Mouse (Mus musculus): ENCODE measurements around the gene Vwa2. TPM values are rescaled to one million over a fixed set of nuclear protein-coding genes. Genes with fewer than 3 reads are reported as not detected.

The Vwa2 gene
- polyA plus RNA-seq, 1 experiment, result 0.42 TPM

DNA sequence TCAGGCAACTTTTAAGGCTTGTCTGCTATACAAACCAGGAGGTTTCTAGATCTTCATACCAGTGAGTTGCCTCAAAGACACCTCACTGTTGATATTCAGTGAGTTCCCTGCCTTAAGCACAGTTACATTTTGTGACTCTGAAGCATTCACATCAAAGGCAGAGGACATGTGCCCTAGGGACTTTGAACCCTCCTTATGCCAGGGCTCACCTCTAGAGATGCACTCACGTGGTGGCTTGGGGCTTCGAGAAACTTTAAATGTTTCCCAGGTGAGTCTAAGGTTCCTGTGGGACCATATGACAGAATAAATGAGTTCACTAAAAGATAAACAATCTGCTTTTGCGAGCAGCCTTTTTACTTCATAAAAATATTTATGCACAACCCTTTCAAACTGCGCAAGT lies 84.0 kb downstream of the Vwa2 start:
- Histone ChIP-seq H3K36me3 (ENCODE audit: control insufficient read depth, insufficient read depth, low read length) (no peaks in the 10 kb centered on the region), H3K4me3 (ENCODE audit: control insufficient read depth, low read depth, low read length) (no peak overlapping the region), H3K4me1 (ENCODE audit: control insufficient read depth, insufficient read depth, low read length) (no peaks in the 10 kb centered on the region), H3K27ac (ENCODE audit: control insufficient read depth, insufficient read depth, low read depth, low read length) (no peak overlapping the region), H3K27me3 (ENCODE audit: control insufficient read depth, insufficient read depth, low read length) (no peaks in the 10 kb centered on the region)
- TF ChIP-seq POLR2A (IDR thresholded peaks at IDR 0.05; ENCODE audit: control insufficient read depth, low read depth, low read length) (no peak), CTCF (IDR thresholded peaks at IDR 0.05; ENCODE audit: control insufficient read depth, insufficient read depth, insufficient replicate concordance, low read depth, low read length) (no peak)

DNA sequence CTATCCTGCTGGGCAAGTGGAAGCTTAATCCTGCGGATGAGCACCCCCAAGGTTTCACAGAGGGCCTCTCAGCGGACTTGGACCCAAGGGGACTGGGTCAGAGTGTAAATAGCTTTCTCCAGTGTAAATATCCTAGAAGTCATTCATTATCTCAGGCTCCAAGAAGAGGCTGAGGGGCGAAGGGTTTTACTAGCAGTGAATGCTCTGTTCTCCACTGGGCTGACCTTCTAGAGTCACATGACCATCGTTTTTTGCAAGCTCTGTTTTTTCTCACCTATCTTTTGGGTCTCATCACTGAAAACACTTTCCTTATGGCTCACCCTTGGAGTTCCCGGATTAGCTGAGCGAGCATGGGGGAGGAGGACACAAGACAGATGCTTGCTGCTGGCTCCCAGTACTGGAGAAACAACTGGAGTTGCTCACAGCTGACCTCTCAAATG lies 84.6 kb downstream of the Vwa2 start:
- Histone ChIP-seq H3K4me3 (ENCODE audit: control insufficient read depth, low read depth, low read length) (no peak overlapping the region), H3K4me1 (ENCODE audit: control insufficient read depth, insufficient read depth, low read length) (no peaks in the 10 kb centered on the region), H3K27me3 (ENCODE audit: control insufficient read depth, insufficient read depth, low read length) (no peaks in the 10 kb centered on the region), H3K27ac (ENCODE audit: control insufficient read depth, insufficient read depth, low read depth, low read length) (no peak overlapping the region), H3K36me3 (ENCODE audit: control insufficient read depth, insufficient read depth, low read length) (no peaks in the 10 kb centered on the region)
- no peak for TF ChIP-seq POLR2A (IDR thresholded peaks at IDR 0.05; ENCODE audit: control insufficient read depth, low read depth, low read length)
- no peak for TF ChIP-seq CTCF (IDR thresholded peaks at IDR 0.05; ENCODE audit: control insufficient read depth, insufficient read depth, insufficient replicate concordance, low read depth, low read length)

DNA sequence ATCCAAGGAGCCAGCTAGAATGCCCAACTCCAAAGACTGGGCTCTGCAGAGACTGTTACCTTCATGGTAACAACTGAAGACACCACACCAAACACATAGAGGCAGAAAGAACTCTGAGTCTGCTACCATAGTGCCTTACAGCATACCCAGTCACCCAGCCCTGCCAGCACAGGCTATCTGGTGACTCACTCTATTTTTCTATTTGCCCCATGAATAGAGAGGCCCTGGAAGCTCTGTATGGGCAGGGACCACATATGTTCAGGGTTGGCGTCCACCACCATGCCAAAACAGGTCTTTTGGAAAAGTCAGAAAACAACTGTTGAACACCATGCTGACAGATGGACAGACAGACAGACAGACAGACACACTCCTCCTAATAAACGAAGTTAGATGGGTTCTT lies 85.0 kb downstream of the Vwa2 start:
- H3K4me1 ChIP-seq (ENCODE audit: control insufficient read depth, insufficient read depth, low read length), result no peaks in the 10 kb centered on the region
- no peak overlapping the region for H3K27ac ChIP-seq (ENCODE audit: control insufficient read depth, insufficient read depth, low read depth, low read length)
- TF ChIP-seq CTCF (IDR thresholded peaks at IDR 0.05; ENCODE audit: control insufficient read depth, insufficient read depth, insufficient replicate concordance, low read depth, low read length) (no peak), POLR2A (IDR thresholded peaks at IDR 0.05; ENCODE audit: control insufficient read depth, low read depth, low read length) (no peak)
- H3K27me3 ChIP-seq (ENCODE audit: control insufficient read depth, insufficient read depth, low read length), result no peaks in the 10 kb centered on the region
- no peak overlapping the region for H3K4me3 ChIP-seq (ENCODE audit: control insufficient read depth, low read depth, low read length)
- H3K36me3 ChIP-seq (ENCODE audit: control insufficient read depth, insufficient read depth, low read length), result no peaks in the 10 kb centered on the region

DNA sequence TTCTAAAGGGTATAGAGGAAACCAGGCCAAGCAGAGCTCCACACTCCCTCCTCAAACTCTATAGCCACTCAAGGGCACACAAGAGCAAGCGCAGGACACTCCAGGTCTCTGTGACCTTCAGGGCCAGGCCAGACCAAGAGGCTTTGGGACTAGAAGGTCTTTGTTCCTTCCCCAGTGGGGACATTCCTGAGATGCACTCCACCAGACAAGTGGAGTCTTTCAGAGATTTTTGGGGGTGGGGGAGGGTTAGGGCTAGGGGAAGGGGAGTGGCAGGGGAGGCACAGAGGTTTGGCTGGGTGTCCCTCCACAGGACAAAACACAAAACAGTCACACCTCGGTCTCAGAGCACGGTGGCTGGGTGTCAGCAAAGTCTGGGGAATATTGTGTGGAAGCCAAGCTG lies 85.6 kb downstream of the Vwa2 start:
- TF ChIP-seq CTCF (IDR thresholded peaks at IDR 0.05; ENCODE audit: control insufficient read depth, insufficient read depth, insufficient replicate concordance, low read depth, low read length), result no peak
- no peak for TF ChIP-seq POLR2A (IDR thresholded peaks at IDR 0.05; ENCODE audit: control insufficient read depth, low read depth, low read length)
- Histone ChIP-seq H3K4me3 (ENCODE audit: control insufficient read depth, low read depth, low read length) (no peak overlapping the region), H3K36me3 (ENCODE audit: control insufficient read depth, insufficient read depth, low read length) (no peaks in the 10 kb centered on the region), H3K4me1 (ENCODE audit: control insufficient read depth, insufficient read depth, low read length) (no peaks in the 10 kb centered on the region), H3K27ac (ENCODE audit: control insufficient read depth, insufficient read depth, low read depth, low read length) (no peak overlapping the region), H3K27me3 (ENCODE audit: control insufficient read depth, insufficient read depth, low read length) (no peaks in the 10 kb centered on the region)

Other genes with a start within 250 kb of the Vwa2 start
- 1.2 and 1.4 TPM in 2 replicates for gene Adrb1, start 152.1 kb upstream of the Vwa2 start, polyA plus RNA-seq (2012; rRNA removed)
- gene Ccdc186, start 52.1 kb upstream of the Vwa2 start, polyA plus RNA-seq (2012; rRNA removed), result 13.5 and 14.2 TPM in 2 replicates
- gene Tdrd1, start 48.0 kb upstream of the Vwa2 start, polyA plus RNA-seq (2012; rRNA removed), result 55.7 and 67.1 TPM in 2 replicates
- gene Afap1l2, start 134.0 kb downstream of the Vwa2 start, polyA plus RNA-seq (2012; rRNA removed), result 0.51 and 0.87 TPM in 2 replicates